Mouse (Mus musculus) G1E (cell line): Measurements from ENCODE around the gene Atg9b. TPM values are rescaled to one million over a fixed set of nuclear protein-coding genes. Genes with fewer than 3 reads are reported as not detected.
A peak's percentile ranks its signal among the peaks of the same experiment; 100 is the strongest.
"Not testable (repeated sequence)": the region's sequence is repeated elsewhere in the genome, so short reads cannot be mapped to it uniquely, and the experiment has no call there.

Source experiments
- ATAC-seq: 2 replicates; pipeline ENCODE4 v1.8.0; 2016; ENCODE audit warnings: mild to moderate bottlenecking; ENCODE audit not compliant: insufficient number of reproducible peaks, poor library complexity, low FRiP score, severe bottlenecking; ENCODE audit errors: extremely low read depth
- DNase-seq: peaks from one replicate; pipeline ENCODE4 v3.0.0; 2012; ENCODE audit warnings: low spot score
- H3K27me3 ChIP-seq: 2 replicates; pipeline ENCODE4 v1.6.1; 2012; ENCODE audit warnings: mild to moderate bottlenecking, low read length, inconsistent platforms; ENCODE audit not compliant: insufficient read depth
- H3K36me3 ChIP-seq: replicated peaks from 2 replicates; pipeline ENCODE3; 2012; ENCODE audit warnings: mild to moderate bottlenecking, inconsistent platforms
- H3K4me1 ChIP-seq: 2 replicates; pipeline ENCODE4 v1.6.1; 2012; ENCODE audit warnings: low read depth, low read length, inconsistent platforms, mixed read lengths; ENCODE audit not compliant: insufficient read depth
- H3K4me3 ChIP-seq: 2 replicates; pipeline ENCODE4 v1.5.1; 2012; ENCODE audit warnings: low read depth, mild to moderate bottlenecking, inconsistent platforms, low read length, moderate library complexity, mixed read lengths
- H3K9me3 ChIP-seq: replicated peaks from 2 replicates; pipeline ENCODE4 v1.6.1; 2012; ENCODE audit warnings: inconsistent platforms
- CTCF ChIP-seq: IDR thresholded peaks from 2 replicates; pipeline ENCODE4 v1.5.1; 2012; ENCODE audit warnings: low read depth, low read length, inconsistent platforms, mixed read lengths
- GATA1 ChIP-seq: IDR thresholded peaks from 2 replicates; pipeline ENCODE4 v1.6.1; 2012; ENCODE audit warnings: borderline replicate concordance, low read length, inconsistent platforms, mixed read lengths
- GATA2 ChIP-seq: IDR thresholded peaks from 2 replicates; pipeline ENCODE4 v1.6.1; 2012; ENCODE audit warnings: low read depth, low read length, inconsistent platforms, borderline replicate concordance
- POLR2AphosphoS5 ChIP-seq: IDR thresholded peaks from 2 replicates; pipeline ENCODE4 v1.6.1; 2012; ENCODE audit warnings: low read depth, low read length, inconsistent platforms; ENCODE audit not compliant: insufficient replicate concordance
- TAL1 ChIP-seq: conservative IDR thresholded peaks from 2 replicates; pipeline ENCODE4 v1.6.1; 2012; ENCODE audit warnings: low read depth, low read length, inconsistent platforms, mixed read lengths
- polyA plus RNA-seq: library from polyadenylated mRNA; stranded (reverse); fragments of >175 nt; gene quantifications from 2 replicates; pipeline ENCODE4 v1.2.3, GENCODE M21; 2012
- total RNA-seq, 2 experiments: library from RNA; stranded (forward) in 1 of 2; stranded (reverse) in 1 of 2; fragments of 200-1000 nt in 1 of 2; fragments of >200 nt in 1 of 2; fragmentation: Nextera tagmentation in 1 of 2; gene quantifications; 2 replicates each; pipeline ENCODE4 v1.2.3; 2014 to 2017

Gene Atg9b
- total and polyA plus RNA-seq, 3 experiments, result 0.11 to 0.15 TPM; not detected in 1

DNA sequence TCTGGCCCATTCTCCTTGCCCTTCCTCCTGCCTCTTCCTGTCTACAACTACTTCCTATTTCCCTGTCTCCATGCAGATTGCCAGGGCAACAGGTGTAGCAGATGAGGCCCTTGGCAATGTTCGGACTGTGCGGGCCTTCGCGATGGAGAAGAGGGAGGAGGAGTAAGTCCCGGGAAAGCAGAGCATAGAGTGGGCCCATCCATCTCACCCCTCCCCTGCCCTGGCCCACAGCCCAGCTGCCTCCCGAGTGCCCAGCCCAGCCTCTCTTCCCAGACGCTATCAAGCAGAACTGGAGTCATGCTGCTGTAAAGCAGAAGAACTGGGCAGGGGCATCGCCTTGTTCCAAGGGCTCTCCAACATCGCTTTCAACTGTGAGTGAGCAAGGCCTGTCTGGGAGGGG is 10.0 kb upstream of the Atg9b start:
- Histone ChIP-seq H3K4me3 (no peak overlapping the region), H3K27me3 (no peaks in the 10 kb centered on the region), H3K4me1 (peaks cover 10% of the 10 kb centered on the region; the same call in 1 of the 2 replicates), H3K9me3 (no peaks in the 10 kb centered on the region), H3K36me3 (peaks cover 94% of the 10 kb centered on the region)
- DNase-seq (no peak), ATAC-seq (no peak)
- no peak for TF ChIP-seq GATA2
- no peak for TF ChIP-seq GATA1
- no peak for TF ChIP-seq TAL1
- TF ChIP-seq POLR2AphosphoS5, result no peak
- TF ChIP-seq CTCF, result no peak

DNA sequence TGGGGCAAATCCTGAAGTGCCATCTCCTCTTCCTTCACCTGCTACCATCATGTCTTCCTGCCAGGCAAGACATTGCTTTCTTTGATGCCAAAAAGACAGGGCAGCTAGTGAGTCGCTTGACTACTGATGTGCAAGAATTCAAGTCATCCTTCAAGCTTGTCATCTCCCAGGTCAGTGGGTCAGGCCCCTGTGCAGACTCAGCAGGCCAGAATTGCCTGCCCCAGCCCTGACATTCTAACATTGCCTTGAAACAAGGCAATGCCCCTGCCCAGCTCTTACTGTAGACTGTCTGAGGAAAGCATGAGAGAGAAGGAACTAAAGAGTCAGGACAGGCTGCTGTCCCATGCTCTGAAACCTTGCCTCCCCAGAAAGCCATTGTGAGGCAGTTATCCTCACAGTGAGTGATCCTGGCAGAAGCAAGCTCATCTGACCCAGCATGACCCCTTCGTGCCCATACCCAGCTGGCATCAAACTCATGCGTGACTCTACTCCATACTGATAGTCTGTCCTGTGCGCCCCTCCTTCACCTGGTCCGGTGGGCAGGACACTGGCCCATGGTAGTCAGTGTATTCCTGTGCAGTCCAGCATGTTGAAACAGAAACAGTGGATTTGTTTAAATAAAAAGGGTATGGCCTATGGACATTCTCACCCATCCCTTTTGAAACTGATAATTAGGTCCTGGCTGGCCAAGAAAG is 9.1 kb upstream of the Atg9b start:
- Histone ChIP-seq H3K36me3 (peaks cover 91% of the 10 kb centered on the region), H3K9me3 (no peaks in the 10 kb centered on the region), H3K4me3 (no peak overlapping the region), H3K4me1 (peaks cover 10% of the 10 kb centered on the region; the same call in 1 of the 2 replicates), H3K27me3 (no peaks in the 10 kb centered on the region)
- TF ChIP-seq GATA1 (no peak), CTCF (no peak), POLR2AphosphoS5 (no peak), TAL1 (no peak), GATA2 (no peak)
- ATAC-seq (no peak), DNase-seq (no peak)

GRCm38 (mm10) chr5:24400362-24400761 is 8.4 kb upstream of the Atg9b start:
- no peak for TF ChIP-seq CTCF
- no peak for TF ChIP-seq GATA2
- no peak for TF ChIP-seq GATA1
- no peak for TF ChIP-seq TAL1
- TF ChIP-seq POLR2AphosphoS5, result no peak
- H3K36me3 ChIP-seq, result peaks cover 85% of the 10 kb centered on the region
- ATAC-seq (no peak), DNase-seq (no peak)
- peaks cover 8% of the 10 kb centered on the region for H3K4me1 ChIP-seq
- H3K9me3 ChIP-seq, result no peaks in the 10 kb centered on the region
- H3K27me3 ChIP-seq, result no peaks in the 10 kb centered on the region
- H3K4me3 ChIP-seq, result no peak overlapping the region

DNA sequence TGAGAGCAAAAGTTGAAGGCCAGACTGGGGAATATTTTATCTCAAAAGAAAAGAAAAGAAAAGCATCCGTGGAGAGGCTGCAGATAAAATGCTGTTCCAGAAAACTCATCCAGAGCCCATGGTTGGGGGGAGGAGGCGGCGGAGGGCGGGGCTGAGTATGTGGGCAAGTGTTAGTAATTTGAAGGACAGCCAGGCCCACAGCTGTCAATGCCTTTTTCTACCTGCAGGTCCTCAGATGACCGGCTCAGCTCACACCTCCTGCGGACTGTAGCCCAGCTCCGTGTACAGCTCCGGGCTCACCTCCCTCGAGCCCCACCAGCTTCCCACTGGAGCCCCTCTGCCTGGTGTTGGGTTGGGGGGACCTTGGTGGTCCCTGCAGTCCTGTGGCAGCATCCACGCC is 7.7 kb upstream of the Atg9b start:
- DNase-seq (no peak), ATAC-seq (no peak)
- TF ChIP-seq CTCF (no peak), TAL1 (no peak), GATA1 (no peak), POLR2AphosphoS5 (no peak), GATA2 (no peak)
- peaks cover 15% of the 10 kb centered on the region for H3K4me1 ChIP-seq
- H3K9me3 ChIP-seq, result no peaks in the 10 kb centered on the region
- H3K36me3 ChIP-seq, result peaks cover 79% of the 10 kb centered on the region
- no peaks in the 10 kb centered on the region for H3K27me3 ChIP-seq
- H3K4me3 ChIP-seq, result no peak overlapping the region

GRCm38 (mm10) chr5:24396254-24396653 is 4.3 kb upstream of the Atg9b start:
- H3K27me3 ChIP-seq, ATAC-seq, DNase-seq, H3K4me3 ChIP-seq, H3K9me3 ChIP-seq: not testable (repeated sequence)
- peaks cover 44% of the 10 kb centered on the region for H3K4me1 ChIP-seq
- peaks cover 47% of the 10 kb centered on the region for H3K36me3 ChIP-seq

DNA sequence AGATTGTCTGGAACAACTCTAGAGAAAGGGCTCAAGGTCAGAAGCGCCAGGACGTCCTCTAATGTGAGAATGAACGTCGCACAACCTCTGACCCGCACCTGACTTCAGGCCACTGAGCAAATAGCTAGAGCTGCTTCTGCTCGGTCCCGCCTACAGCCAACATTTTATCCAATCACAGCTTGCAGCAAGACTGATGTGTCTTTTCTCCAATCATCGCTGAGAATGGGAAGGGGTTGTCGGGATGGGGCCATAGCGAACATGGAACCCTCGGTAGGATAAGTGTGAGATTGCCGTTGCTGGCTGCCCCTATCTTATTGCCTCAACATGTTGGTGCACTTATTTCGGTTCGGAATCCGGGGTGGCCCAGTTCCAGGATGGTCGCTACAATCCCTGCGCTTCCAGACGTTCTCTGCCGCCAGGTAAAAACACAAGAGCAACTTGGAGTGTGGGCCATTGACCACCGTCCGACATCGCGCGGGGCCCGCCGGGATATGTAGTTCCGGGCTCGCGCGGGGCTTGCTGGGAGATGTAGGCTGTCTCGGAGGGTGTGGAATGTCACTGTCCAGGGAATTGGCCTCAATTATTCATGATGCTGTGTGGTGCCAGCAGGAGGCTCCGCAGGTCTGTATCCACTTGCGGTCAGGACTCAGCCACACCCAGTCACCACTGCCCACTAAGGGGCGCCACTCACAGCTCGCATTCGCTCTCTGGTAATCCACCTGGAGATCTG is 2.4 kb upstream of the Atg9b start:
- no peaks in the 10 kb centered on the region for H3K27me3 ChIP-seq
- H3K9me3 ChIP-seq, result no peaks in the 10 kb centered on the region
- peak overlapping the region; percentile 76 for H3K4me3 ChIP-seq
- H3K4me1 ChIP-seq, result peaks cover 58% of the 10 kb centered on the region
- TF ChIP-seq GATA2 (no peak), POLR2AphosphoS5 (no peak), CTCF (no peak), TAL1 (no peak), GATA1 (no peak)
- DNase-seq (peak; percentile 99), ATAC-seq (peak; percentile 89)
- peaks cover 29% of the 10 kb centered on the region for H3K36me3 ChIP-seq
